Mouse (Mus musculus) liver, embryonic 14.5 days (tissue): ENCODE measurements at regions not wholly inside any gene's neighbourhood (a gene's known extent, or its start where the extent isn't known, plus 50 kb on each side); places are given as distances from the start of the nearest gene placed in this dataset.

Source experiments
- ATAC-seq: fragments of 200-750 bp; cut with Nextera tagmentation; 2 replicates; pipeline ENCODE4 v1.8.0; 2017; ENCODE audit warnings: moderate number of reproducible peaks, mild to moderate bottlenecking, moderate library complexity; ENCODE audit not compliant: insufficient read depth
- DNase-seq, 3 experiments: peaks; one replicate each; pipeline ENCODE4 v3.0.0-alpha.2; 2012 to 2013; ENCODE audit warnings: low read depth in 3 of 3, low spot score in 3 of 3
- H3K27ac ChIP-seq: fragments of 300-500 bp; sonication (generic); 2 replicates; pipeline ENCODE4 v1.5.1; 2014; ENCODE audit warnings: moderate library complexity, mild to moderate bottlenecking, control low read depth, inconsistent platforms
- H3K27me3 ChIP-seq: fragments of 300-500 bp; sonication (generic); 2 replicates; pipeline ENCODE4 v1.6.1; 2014; ENCODE audit warnings: mild to moderate bottlenecking, low read length, moderate library complexity; ENCODE audit not compliant: control insufficient read depth, insufficient read depth
- H3K36me3 ChIP-seq: fragments of 300-500 bp; sonication (generic); replicated peaks from 2 replicates; pipeline ENCODE4 v1.6.1; 2014; ENCODE audit warnings: low read depth; ENCODE audit not compliant: control insufficient read depth, insufficient read depth
- H3K4me1 ChIP-seq, 2 experiments: fragments of 200-500 bp in 1 of 2; fragments of 300-500 bp in 1 of 2; sonication (generic) in 1 of 2; replicated peaks; 2 replicates each; pipeline ENCODE4 v1.6.1; 2012 to 2014; ENCODE audit warnings: antibody characterized with exemption in 1 of 2, inconsistent platforms in 1 of 2, low read length in 1 of 2; ENCODE audit not compliant: control insufficient read depth in 2 of 2, insufficient read depth in 2 of 2
- H3K4me2 ChIP-seq: fragments of 300-500 bp; sonication (generic); 2 replicates; pipeline ENCODE4 v1.6.1; 2014; ENCODE audit warnings: low read depth, mild to moderate bottlenecking, control low read depth, moderate library complexity
- H3K4me3 ChIP-seq, 2 experiments: fragments of 200-500 bp in 1 of 2; fragments of 300-500 bp in 1 of 2; sonication (generic) in 1 of 2; 2 replicates each; pipeline ENCODE4 v1.5.1; 2012 to 2014; ENCODE audit warnings: low read depth in 2 of 2, low read length in 2 of 2, mild to moderate bottlenecking in 2 of 2, control low read depth in 1 of 2, inconsistent platforms in 1 of 2, moderate library complexity in 1 of 2; ENCODE audit not compliant: insufficient read depth in 1 of 2
- H3K9ac ChIP-seq: fragments of 300-500 bp; sonication (generic); replicated peaks from 2 replicates; pipeline ENCODE4 v1.6.1; 2014; ENCODE audit warnings: mild to moderate bottlenecking, control low read depth, moderate library complexity
- H3K9me3 ChIP-seq: fragments of 300-500 bp; sonication (generic); 2 replicates; pipeline ENCODE4 v1.6.1; 2016; ENCODE audit warnings: low read length, mixed read lengths; ENCODE audit not compliant: control insufficient read depth
- CTCF ChIP-seq: IDR thresholded peaks from 2 replicates; pipeline ENCODE4 v1.5.1; 2016; ENCODE audit warnings: antibody characterized with exemption, low read depth, control low read depth
- EP300 ChIP-seq: IDR thresholded peaks from 2 replicates; pipeline ENCODE4 v1.6.1; 2016; ENCODE audit warnings: antibody characterized with exemption, low read depth
- WGBS: fragments of 180-500 bp; shearing (Covaris S2); extraction: QIAGEN DNeasy Blood & Tissue Kit; methylation state at CpG from one replicate; pipeline ENCODE4 v1.1.7; 2014; ENCODE audit not compliant: insufficient replicate concordance; 5-methylcytosine and 5-hydroxymethylcytosine counted together

GRCm38 (mm10) chr17:47122221-47122620 is 111.9 kb upstream of the Ubr2 start:
- no peaks in the 10 kb centered on the region for H3K4me1 ChIP-seq
- H3K27me3 ChIP-seq, result no peaks in the 10 kb centered on the region
- H3K9me3 ChIP-seq, result no peaks in the 10 kb centered on the region
- H3K27ac ChIP-seq, result no peak overlapping the region
- H3K4me2 ChIP-seq, result no peak overlapping the region
- TF ChIP-seq CTCF, result no peak
- no peak for TF ChIP-seq EP300
- WGBS, result 61% methylated on average over 9 of the region's 9 CpGs
- H3K36me3 ChIP-seq, result no peaks in the 10 kb centered on the region
- no peak overlapping the region for H3K9ac ChIP-seq
- ATAC-seq, result no peak
- DNase-seq, result no peak
- no peak overlapping the region for H3K4me3 ChIP-seq

DNA sequence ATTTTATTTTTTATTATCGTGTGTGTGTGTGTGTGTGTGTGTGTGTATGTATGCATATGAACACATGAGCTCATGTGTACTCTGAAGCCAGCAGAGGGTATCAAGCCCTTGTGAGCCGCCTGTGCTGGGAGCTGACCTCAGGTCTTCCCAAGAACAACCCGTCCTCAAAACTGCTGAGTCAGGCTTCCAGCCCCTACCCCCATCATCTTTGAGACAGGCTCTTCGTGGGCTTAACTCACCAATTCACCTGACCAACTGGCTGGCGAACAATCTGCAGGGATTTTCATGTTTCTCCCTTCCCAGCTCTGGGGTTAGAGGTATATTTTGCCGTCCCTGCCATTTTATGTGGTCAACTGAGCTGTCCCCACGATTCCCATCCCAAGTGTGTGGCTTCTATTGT is 107.7 kb upstream of the Ubr2 start:
- no peaks in the 10 kb centered on the region for H3K9me3 ChIP-seq
- DNase-seq (no peak), ATAC-seq (no peak)
- H3K9ac ChIP-seq, result no peak overlapping the region
- H3K4me2 ChIP-seq, result no peak overlapping the region
- WGBS, result 48% methylated on average over 7 of the region's 7 CpGs
- H3K27me3 ChIP-seq, result no peaks in the 10 kb centered on the region
- no peaks in the 10 kb centered on the region for H3K36me3 ChIP-seq
- no peaks in the 10 kb centered on the region for H3K4me1 ChIP-seq
- no peak for TF ChIP-seq CTCF
- no peak for TF ChIP-seq EP300
- H3K4me3 ChIP-seq, result no peak overlapping the region
- no peak overlapping the region for H3K27ac ChIP-seq

- Histone ChIP-seq H3K4me1 (no peaks in the 10 kb centered on the region), H3K9ac (no peak overlapping the region), H3K4me3 (no peak overlapping the region), H3K9me3 (no peaks in the 10 kb centered on the region), H3K27ac (no peak overlapping the region), H3K27me3 (no peaks in the 10 kb centered on the region), H3K36me3 (no peaks in the 10 kb centered on the region), H3K4me2 (no peak overlapping the region)
- DNase-seq (no peak), ATAC-seq (no peak)
- WGBS, result 36% methylated on average over 13 of the region's 13 CpGs
- TF ChIP-seq CTCF (peak; percentile 76), EP300 (no peak)
These were observed 105.4 kb upstream of the Ubr2 start for GRCm38 (mm10) chr17:47115754-47116153.

DNA sequence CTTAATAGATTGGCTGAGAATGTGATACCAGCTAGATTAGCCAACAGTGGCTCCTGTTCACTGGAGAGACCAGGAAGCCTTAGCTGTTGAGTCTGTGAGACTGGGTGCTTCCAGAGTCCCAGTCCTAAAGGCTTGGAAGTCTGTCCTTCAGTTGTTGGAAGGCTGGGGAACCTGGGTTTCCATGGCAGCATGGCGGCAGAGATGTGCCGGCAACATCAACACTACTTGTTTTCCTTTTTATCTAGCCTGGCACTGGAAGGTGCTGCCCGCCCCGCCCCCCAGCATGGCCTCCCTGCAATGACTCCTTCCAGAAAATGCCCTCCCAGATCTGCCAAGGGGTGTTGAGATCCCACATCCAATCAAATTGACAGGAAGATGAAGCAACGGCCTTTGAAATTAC is 104.8 kb upstream of the Ubr2 start:
- 72% methylated on average over 5 of the region's 5 CpGs for WGBS
- DNase-seq, result no peak

DNA sequence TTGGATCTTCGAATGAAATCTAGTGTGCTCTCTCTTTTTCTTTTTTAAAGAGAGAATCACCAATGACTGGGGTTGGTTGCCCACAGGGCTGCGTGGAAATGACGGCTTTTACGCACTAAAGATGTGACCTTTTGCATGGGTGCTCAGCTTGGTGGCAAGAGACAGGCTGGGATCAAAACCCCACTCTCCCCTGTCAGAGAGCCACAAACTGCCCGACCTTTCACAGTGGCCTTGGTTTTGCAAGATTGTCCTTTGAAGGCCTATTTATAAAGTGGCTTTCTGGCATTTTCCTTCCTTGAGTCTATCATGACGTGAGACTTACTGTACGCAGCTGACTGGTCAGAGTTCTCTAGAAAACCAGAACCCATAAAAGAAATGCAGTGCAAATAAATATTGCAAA is 104.4 kb upstream of the Ubr2 start:
- WGBS, result 71% methylated on average over 7 of the region's 7 CpGs

More for the DNA sequence above, 104.8 kb upstream of the Ubr2 start:
- no peak overlapping the region for H3K4me2 ChIP-seq
- ATAC-seq, result no peak
- no peaks in the 10 kb centered on the region for H3K9me3 ChIP-seq
- H3K9ac ChIP-seq, result no peak overlapping the region
- no peaks in the 10 kb centered on the region for H3K36me3 ChIP-seq
- H3K4me1 ChIP-seq, result no peaks in the 10 kb centered on the region
- H3K27ac ChIP-seq, result no peak overlapping the region
- no peak overlapping the region for H3K4me3 ChIP-seq
- TF ChIP-seq EP300 (no peak), CTCF (no peak)
- H3K27me3 ChIP-seq, result no peaks in the 10 kb centered on the region

More for the DNA sequence above, 104.4 kb upstream of the Ubr2 start:
- H3K4me3 ChIP-seq, result no peak overlapping the region
- no peak overlapping the region for H3K4me2 ChIP-seq
- no peak overlapping the region for H3K9ac ChIP-seq
- H3K27ac ChIP-seq, result no peak overlapping the region
- TF ChIP-seq CTCF (no peak), EP300 (no peak)
- no peak for ATAC-seq
- no peaks in the 10 kb centered on the region for H3K27me3 ChIP-seq
- no peaks in the 10 kb centered on the region for H3K36me3 ChIP-seq
- H3K9me3 ChIP-seq, result no peaks in the 10 kb centered on the region
- H3K4me1 ChIP-seq, result no peaks in the 10 kb centered on the region
- DNase-seq, result no peak
